Mouse (Mus musculus) brown adipose tissue, adult 24 weeks (tissue): Measurements from ENCODE around the gene Unc80. TPM values are rescaled to one million over a fixed set of nuclear protein-coding genes. Genes with fewer than 3 reads are reported as not detected.
A peak's percentile ranks its signal among the peaks of the same experiment; 100 is the strongest.
"Not testable (repeated sequence)": the region's sequence is repeated elsewhere in the genome, so short reads cannot be mapped to it uniquely, and the experiment has no call there.

Experiments
- H3K27ac ChIP-seq: fragments of 200-500 bp; replicated peaks from 2 replicates; pipeline ENCODE4 v1.5.1; 2012; ENCODE audit warnings: low read depth, mild to moderate bottlenecking, low read length
- H3K4me1 ChIP-seq: fragments of 200-500 bp; 2 replicates; pipeline ENCODE4 v1.6.1; 2012; ENCODE audit warnings: low read length, mixed read lengths; ENCODE audit not compliant: control insufficient read depth, insufficient read depth, insufficient read length
- H3K4me3 ChIP-seq: fragments of 200-500 bp; 2 replicates; pipeline ENCODE4 v1.5.1; 2012; ENCODE audit warnings: low read depth, mild to moderate bottlenecking, low read length, moderate library complexity; ENCODE audit not compliant: insufficient read depth
- polyA plus RNA-seq: library from polyadenylated mRNA; stranded (reverse); fragments of >200 nt; gene quantifications from 2 replicates; pipeline ENCODE4 v1.2.4, GENCODE M21; 2012; ENCODE audit not compliant: missing spikeins, insufficient read depth, insufficient read length

Unc80 gene
- polyA plus RNA-seq, 1 experiment, result not detected

DNA sequence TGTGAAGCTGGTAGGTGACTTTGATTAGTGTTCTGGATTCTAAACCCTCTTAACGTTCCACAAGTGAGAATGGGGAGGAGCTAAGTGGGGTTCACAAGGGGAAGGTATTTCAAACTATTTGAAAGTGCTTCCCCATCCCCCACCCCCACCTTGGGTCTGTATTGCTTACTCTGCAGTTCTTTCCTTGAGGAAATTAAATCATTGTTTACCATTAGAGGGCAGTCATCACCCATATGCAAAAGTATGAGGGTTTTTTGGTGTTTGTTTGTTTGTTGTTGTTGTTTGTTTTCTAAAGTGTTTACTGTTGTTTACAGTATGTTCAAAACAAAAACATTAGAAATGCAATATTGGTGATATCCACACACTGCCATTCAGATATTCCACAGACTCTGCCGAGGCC, 210.5 kb downstream of the Unc80 start:
- H3K4me3 ChIP-seq, result no peak overlapping the region
- H3K4me1 ChIP-seq, result peaks cover 2% of the 10 kb centered on the region; the same call in 1 of the 2 replicates
- no peak overlapping the region for H3K27ac ChIP-seq

DNA sequence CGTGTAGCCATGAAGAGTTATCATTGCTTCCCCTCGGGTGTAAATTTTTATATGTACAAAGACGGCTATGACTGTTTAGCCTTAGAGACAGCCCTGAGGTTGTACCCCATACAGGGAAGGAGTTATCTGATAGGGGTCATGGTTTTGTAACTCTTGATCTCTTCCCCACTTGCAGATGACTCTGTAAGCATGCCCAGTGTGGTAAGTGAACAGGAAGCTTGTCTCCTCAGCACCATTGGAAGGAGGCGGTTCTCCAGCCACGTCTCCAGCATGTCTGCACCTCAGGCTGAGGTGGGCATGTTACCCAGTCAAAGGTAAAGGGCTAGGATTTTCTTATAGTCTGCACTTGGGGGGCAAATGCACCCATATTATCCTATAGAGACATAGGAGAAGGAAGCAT, 214.8 kb downstream of the Unc80 start:
- Histone ChIP-seq H3K27ac (no peak overlapping the region), H3K4me1 (0 out of 2 replicates have a peak, but pooled peaks cover 2% of the 10 kb centered on the region), H3K4me3 (no peak overlapping the region)

DNA sequence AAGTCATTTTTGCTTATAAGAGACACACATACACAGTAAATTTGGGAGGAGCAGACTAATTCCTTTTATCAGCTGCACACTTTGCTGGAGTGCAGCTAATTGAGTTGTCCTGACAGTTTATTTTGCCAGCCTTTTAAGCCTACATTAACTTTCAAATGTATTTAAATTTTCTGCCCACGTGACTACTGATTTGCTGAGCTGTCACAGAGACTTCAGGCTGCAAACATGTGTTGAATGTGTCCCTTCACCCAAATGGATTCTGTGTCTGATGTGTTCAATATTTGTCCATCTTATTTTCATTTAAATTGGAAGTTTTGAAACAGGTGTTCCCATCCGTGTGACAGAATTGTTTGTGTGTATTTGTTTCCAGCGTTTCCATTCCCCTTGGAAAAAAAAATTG, 223.6 kb downstream of the Unc80 start:
- Histone ChIP-seq H3K27ac (no peak overlapping the region), H3K4me3 (no peak overlapping the region), H3K4me1 (no peaks in the 10 kb centered on the region)

DNA sequence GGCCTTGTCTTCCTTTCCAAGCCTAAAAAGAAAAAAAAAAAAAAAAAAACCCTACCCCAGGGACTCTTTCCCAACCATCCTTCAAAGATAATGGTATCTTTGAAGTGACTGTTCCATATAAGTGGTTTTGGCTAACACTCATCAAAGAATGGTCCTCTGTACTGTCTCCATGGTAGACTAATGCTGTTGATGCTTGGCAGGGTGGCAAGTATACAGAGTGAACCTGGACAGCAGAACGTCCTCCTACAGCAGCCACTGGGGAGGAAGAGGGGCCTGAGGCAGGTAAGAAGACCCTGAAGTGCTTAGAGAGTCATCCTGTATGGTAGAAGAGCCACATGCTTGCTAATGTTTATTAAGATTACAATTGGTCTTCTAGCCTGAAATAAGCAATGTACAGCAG, 224.1 kb downstream of the Unc80 start:
- no peaks in the 10 kb centered on the region for H3K4me1 ChIP-seq
- H3K4me3 ChIP-seq, result no peak overlapping the region
- H3K27ac ChIP-seq, result no peak overlapping the region

DNA sequence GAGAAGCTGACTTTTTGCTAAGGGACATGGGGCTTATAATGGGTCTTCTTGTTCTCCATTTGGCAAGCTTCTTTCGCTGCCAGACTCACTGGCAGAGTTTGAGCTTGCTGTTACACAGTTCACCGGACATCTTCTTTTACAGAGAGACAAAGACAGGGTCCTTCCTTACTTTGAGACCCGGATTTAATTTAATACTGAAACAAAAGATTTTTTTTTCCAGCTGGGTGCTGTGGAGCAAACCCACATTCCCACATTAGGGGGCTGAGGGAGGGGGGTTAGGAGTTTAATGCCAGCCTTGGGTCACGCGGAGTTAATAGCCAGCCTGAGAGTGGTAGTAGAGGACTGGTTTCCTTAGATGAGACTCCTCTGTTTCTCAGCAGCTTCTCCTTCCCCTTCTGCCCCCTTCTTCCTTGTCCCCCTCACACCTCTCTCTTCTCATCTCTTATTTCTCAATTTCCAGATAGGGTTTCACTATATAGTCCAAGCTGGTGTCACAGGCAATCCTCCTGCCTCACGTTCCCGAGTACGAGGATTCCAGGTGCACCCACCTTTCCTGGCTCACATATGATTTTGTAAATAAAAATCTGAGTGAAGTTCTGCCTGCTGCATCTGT, 224.7 kb downstream of the Unc80 start:
- Histone ChIP-seq H3K4me1 (no peaks in the 10 kb centered on the region), H3K4me3 (no peak overlapping the region), H3K27ac (no peak overlapping the region)

DNA sequence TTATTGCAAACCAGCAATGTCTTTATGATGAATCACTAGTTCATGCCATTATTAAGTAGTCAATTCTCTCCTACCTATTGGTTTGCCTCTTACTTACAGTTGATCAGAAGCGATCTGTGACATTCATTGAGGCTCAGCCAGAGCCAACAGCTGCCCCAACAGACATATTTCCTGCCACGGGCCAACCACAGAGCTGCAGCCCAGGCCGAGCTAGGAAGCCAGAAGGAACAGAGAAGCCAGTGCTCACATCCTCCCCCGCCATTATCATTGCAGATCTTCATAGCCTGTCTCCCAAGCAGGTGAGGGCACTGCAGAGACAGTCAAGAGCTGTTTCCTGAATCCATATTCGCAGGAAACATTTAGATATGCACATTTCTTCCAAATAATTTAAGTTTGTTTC, 226.1 kb downstream of the Unc80 start:
- Histone ChIP-seq H3K4me3 (no peak overlapping the region), H3K4me1 (no peaks in the 10 kb centered on the region), H3K27ac (no peak overlapping the region)

DNA sequence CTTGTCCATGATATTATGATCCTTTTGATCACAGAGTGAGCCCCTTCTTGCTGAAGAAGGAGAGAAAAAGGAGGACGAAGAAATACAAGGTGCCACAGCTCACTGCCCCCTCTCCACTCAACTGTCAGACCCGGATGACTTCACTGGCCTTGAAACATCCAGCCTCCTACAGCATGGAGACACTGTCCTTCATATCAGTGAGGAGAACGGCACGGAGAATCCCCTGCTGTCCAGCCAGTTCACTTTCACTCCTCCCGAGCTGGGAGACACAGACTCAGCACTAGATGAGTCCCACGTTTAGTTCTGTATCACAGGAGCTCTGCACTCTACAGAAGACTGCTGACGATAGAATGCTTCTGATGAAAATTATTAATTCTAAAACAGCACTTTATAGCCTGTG, 227.1 kb downstream of the Unc80 start:
- H3K4me3 ChIP-seq, result no peak overlapping the region
- no peak overlapping the region for H3K27ac ChIP-seq
- no peaks in the 10 kb centered on the region for H3K4me1 ChIP-seq

DNA sequence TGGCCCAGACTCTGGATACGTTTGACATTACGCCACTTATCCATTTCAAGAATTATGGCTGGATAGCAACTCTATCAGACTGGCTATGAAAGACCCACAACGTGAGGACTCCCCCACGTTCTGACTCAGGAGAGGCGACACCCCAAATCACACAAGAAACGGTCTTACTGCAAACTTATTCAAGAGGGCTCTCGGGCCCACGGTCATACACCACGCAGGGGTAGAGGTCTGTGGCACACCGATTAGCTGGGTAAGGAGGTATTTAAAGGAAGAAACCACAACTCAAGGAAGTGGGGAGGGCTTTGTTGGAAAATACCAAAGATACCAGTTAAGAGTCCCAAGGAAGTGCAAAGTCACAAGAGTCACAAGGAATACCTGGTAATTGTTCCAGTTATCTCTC, 231.5 kb downstream of the Unc80 start:
- H3K27ac ChIP-seq, H3K4me3 ChIP-seq, H3K4me1 ChIP-seq: not testable (repeated sequence)

DNA sequence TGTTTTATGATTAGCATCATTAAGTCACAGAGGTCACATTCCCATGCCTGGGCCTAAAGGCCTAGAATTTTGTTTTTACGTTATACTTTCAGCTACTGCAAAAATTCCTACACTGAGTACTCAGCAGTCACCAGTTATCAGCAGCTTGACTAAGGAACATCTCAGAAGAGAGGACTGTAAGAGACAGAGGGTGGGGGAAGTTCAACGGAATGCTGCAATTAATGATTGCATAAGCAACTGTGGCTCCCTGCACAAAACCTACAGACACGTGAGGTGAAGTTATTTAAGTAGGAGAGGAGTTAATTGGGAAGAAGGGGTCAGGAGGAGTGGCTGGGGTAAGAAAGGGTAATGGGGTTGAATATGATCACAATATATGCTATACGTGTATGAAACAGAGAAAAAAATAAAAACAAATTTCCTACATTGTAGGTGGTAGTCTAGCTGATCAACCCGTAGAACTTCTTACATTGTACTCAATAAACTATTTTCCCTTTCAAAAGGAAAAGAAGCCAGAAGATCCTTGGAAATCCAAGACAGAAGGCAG, 232.1 kb downstream of the Unc80 start:
- no peak overlapping the region for H3K27ac ChIP-seq

DNA sequence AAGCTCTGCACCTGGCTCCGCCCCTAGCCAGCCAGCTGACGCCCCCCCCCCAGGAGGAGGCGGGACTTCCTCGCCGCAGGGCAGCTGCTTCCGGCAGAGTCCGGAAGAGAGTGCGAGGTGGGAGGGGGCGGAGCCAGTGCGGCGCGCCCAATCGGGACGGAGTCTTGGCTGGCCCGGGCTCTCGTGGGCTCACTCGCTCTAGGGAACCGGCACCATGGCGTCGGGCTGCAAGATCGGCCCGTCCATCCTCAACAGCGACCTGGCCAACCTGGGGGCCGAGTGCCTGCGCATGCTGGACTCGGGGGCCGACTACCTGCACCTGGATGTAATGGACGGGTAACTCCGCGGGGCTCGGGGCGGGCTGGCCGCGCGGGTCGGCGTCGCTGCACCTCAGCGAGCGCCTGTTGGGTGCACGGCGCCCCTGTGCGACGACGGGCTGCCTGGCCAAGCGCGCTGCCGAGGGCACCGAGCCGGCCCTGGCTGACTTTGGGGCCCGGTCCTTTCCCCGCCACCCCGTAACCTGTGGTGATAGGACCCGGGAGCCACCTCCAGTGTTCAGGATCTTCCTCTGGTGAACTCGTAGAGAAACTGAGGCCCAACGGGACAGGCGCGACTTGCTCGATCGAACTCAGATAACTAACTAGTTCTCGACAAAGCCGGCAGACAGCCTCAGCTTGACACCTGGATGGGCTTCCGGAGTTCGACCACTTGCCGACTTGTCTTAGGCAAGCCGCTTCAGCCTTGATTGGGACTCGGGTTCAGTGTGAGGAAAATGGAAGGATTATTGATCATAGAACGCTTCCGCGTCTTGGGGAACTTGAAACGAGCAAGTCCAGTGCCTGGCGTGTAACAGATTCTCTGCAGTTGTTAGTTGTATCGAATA, 232.8 kb downstream of the Unc80 start, which contains the start of gene Rpe:
Gene Rpe (plus strand): TSS at position 139 of the 883 bp plus-strand sequence.
- Histone ChIP-seq H3K4me3 (peak within 1 kb of the TSS; percentile 99), H3K27ac (peak within 1 kb of the TSS; percentile 83), H3K4me1 (no peaks in the 10 kb centered on the region; the same call in 1 of the 2 replicates)

More for the DNA sequence above, 232.1 kb downstream of the Unc80 start:
- Histone ChIP-seq H3K4me1 (no peaks in the 10 kb centered on the region), H3K4me3 (no peak overlapping the region; the same call in 1 of the 2 replicates)

DNA sequence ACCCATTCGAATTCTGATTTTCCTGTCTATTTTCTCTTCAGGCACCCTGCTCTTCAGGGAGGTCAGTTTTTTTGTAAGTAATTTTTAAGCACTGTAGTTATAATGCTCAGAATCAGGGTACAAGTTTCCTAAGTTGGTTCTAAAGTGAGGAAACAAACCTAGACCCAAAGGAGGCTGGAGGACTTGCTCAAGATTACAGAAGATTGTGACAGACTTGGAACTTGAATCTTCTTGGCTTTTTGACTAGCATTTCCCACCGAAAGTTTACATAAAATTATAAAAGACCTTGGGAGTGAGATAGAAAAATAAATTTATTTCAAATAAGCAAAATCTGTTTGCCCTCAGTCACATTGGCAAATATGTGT, 233.4 kb downstream of the Unc80 start:
- peak overlapping the region; percentile 99 for H3K4me3 ChIP-seq
- H3K27ac ChIP-seq, result peak overlapping the region; percentile 83
- no peaks in the 10 kb centered on the region; the same call in 1 of the 2 replicates for H3K4me1 ChIP-seq

DNA sequence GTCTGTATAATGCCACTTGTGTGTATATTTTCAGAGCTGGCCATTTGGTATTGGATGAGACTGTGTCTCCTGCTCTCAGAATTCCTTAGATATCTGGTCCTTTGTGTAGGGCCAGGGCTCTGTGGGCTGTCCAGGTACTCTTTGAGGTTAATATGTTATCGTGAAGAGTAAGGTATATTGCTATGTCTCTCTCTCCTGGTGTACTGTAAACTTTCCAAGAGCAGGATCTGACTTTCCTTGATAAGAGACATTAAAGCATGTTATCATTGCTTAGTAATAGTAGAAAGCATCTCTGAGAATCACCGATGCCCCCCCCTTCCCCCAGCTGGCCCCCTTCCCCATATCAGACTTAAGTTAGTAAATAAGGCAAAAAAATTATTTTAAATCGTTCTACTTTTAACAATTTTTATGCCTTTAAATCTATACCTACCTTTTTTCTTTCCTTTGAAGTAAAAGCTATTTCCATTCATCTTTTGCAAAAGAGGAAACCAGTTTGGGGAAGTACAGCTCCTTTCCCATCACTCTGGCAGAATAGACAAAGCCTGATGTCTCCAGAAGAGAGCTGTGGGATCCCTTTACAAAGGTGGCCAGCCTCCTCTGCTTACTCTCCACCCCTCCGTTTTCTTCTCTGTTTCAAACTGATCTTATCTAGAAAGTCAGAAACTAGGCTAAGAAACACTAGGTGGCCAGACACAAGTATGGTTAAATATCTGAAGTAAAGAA, 234.6 kb downstream of the Unc80 start:
- H3K4me1 ChIP-seq, result no peaks in the 10 kb centered on the region; the same call in 1 of the 2 replicates
- no peak overlapping the region for H3K27ac ChIP-seq
- no peak overlapping the region for H3K4me3 ChIP-seq

DNA sequence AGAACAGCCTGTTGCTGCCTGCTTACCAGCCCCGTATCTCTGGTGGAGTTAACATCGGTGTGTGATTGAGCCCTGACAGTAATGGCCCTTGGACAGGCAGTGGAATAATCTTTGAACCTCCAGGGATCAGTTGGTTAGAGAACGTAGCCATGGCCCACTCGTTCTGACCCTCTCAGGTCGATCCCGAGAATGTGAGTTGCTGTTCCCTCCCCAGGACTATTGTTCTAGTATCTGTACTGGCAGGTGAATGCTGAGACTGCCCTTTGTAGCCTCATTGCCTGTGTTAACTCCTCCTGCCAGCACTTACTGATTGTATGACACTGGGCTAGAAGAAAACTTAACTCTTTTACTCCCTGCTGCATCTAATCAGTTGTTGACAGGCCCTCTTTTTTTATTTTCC, 236.4 kb downstream of the Unc80 start:
- Histone ChIP-seq H3K4me1 (no peaks in the 10 kb centered on the region; the same call in 1 of the 2 replicates), H3K27ac (no peak overlapping the region), H3K4me3 (no peak overlapping the region)

DNA sequence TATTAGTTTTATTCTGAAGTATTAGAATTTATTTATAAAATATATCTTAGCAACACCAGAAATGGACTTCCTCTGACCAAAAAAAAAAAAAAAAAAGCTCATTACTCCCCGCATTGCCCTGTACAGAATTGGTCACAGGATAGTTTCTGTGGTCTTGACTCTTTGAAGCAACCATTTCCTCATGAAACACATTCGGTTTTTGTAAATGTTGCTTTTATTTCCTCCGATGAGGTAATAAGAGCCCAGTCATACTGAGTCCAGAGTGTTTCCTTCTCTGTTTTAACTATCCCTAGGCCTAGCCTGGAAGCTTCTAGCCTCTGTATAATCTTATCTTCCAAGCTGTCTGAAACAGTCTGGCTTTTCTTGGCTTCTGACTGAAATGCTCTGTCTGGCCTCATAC, 244.7 kb downstream of the Unc80 start:
- H3K4me1 ChIP-seq, result no peaks in the 10 kb centered on the region
- H3K27ac ChIP-seq, result no peak overlapping the region
- H3K4me3 ChIP-seq, result no peak overlapping the region

DNA sequence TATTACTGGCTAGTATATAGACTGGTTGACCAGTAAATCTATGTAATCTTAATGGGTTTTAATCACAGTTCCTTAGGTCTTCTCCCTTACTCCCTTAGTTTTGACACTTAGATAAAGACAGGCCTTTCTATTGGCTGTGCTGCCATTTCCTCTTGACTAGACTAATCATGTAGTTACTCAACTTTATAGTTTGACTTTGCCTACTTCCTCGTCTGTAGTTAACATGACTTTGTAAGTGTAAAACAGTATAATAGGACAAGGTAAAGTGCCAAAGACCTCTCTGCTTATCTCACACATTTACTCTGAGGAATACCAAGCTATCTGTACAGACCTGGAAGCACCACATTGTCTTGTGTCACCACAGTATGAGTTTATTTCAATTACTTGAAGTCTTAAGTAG, 262.4 kb downstream of the Unc80 start:
- no peak overlapping the region for H3K4me3 ChIP-seq
- no peak overlapping the region for H3K27ac ChIP-seq
- H3K4me1 ChIP-seq, result no peaks in the 10 kb centered on the region
